Mouse (Mus musculus) testis, postnatal 14 days (tissue): ENCODE measurements at regions not wholly inside any gene's neighbourhood (a gene's known extent, or its start where the extent isn't known, plus 50 kb on each side); places are given as distances from the start of the nearest gene placed in this dataset.

Experiments used
- DNase-seq: peaks from one replicate; pipeline ENCODE4 v3.0.0; 2021; ENCODE audit warnings: low spot score

DNA sequence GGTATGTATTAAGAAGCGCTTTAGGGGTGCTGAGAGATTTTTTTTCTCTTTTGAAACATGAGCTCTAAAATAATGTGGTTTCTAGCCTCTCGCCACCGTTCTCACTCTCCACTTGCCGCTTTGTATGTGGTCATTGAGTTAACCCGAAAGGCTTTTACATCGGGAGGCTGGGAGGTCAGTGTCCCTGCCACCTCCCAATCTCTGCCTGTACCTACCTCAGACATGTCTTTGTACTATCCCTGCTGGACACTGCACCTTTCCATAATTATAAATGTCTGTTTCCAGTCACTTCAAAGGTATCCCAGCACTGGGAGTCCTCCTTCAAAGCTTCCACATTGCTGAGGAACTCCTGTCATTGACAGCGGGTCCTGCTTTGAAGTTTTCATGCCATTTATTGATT is 347.6 kb upstream of the Tbc1d2b start:
- DNase-seq, result no peak

DNA sequence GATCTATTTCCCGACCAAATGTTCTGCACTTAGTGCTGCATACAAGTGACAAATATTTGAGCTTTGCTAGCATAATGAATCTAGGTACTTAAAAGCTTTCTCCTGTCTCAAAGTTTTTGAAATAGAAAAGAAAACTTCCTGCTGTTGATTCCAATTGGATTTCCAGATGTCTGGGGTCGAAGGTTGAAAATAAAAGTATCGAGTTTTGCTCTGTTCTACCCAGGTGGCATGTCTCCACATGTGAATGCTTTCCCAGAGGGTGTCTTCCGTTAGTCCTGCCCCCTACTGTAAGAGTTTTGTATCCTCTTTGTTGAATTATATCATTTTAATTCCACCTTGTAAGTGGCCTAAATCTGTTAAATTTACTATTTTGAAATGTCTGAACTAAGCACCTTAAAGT is 327.3 kb upstream of the Tbc1d2b start:
- DNase-seq, result no peak

DNA sequence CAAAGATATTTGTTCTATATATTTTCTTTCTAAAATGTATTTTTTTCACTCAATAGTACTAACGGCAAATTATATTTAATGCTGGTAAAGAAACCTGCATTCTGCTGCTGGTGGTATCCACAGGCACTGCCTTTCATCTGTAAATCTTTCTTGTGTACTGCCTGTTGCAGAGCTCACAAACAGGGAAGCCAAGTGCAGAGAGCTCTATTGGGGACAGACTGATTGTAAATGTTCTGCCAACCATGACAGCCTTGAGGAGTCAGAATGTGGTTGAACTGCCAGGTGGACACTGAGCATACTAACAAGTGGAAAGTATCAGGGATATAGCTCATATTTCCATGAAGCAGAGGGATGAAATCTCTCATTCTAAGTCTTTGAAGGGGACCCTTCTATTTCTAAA is 286.1 kb upstream of the Tbc1d2b start:
- DNase-seq, result no peak

DNA sequence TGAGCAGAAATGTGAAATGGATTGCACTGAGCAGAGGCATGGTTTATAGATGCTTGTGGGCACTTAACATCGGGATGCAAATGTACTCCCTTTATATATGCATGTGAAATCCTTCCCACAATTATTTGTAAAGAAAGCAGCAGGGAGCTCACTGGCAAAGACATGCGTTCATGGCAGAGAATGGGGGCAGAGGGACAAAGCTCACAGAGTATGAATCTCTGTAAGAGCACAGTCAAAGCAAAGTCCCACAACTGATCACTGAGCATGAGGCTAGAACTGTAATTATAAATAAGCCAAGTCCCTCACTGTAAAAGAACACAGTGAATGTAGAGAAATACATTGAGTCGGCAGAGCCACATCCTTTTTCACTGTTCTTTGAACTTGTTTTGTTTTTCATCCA is 285.6 kb upstream of the Tbc1d2b start:
- DNase-seq, result no peak

DNA sequence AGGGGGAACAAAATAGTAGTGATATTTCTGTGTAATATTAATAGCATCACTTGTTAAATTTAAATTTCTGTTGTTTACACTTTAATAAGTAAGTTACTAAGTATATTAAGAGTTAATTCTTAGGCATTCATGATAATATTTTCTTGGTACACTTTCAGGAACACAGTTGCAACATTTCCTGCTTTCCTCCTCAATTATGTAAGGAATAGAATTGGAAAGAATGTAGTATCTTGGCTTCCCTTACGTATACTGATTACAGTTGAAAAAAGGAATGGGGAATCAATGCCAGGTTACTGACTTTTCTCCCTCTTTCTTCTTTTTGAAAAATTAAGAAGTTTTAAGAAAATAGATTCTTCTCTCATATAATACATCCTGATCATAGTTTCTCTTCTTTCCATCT is 277.3 kb upstream of the Tbc1d2b start:
- no peak for DNase-seq

DNA sequence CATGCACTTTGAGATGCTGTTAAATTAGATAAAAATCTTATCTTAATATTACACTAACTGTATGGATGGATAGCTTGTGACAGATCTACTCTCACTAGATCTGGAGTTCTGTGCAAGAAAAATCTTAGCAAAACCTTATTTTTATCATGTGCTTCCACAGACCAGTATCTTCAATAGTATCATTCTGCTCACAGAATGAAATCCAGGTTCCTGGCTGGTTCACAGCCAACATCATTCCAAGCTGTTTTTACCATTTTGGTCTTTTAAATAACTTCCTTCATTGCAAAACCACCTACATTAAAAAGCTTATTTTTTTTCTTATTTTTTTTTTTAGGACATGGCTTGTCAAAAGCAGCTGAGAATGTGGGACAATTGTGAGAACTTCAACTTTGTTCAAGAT is 276.1 kb upstream of the Tbc1d2b start:
- DNase-seq, result no peak

DNA sequence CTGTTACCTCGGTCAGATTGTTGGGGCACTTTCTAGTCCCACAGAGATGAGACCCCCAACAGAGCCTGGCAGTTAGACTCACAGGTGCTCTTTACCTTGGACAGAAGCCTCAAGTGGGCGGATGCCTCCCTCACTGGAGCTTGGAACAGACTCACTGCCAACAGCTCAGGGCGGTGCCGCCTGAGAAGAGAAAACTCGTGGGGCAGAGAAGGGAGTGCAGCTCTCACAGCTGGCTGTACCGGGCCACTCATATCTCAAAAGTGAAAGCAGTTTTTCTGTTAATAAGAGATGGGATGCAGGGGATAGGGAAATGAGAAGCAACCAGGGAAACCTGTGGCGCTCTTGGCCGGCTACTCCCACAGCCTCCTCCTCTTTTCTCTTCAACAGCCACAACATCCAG is 267.1 kb upstream of the Tbc1d2b start:
- peak; percentile 4 for DNase-seq

DNA sequence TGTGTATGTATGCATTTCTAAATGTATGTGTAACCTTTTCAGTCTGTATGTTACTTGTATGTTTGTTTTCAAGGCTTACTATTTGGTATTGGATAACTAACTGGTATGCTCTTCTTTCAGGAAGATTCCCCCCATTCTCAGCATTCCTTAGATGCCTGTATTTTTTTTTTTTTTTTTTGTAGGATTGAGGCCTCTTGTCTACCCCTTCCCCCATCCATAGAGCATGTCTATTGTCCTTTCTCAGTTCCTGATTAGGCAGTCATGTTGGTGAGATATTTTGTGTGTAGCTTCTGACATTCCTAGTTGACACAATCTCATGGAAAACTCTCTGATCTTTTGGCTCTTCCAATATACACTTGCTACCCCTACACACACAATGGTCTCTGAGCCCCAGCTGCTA is 262.8 kb upstream of the Tbc1d2b start:
- DNase-seq, result no peak

DNA sequence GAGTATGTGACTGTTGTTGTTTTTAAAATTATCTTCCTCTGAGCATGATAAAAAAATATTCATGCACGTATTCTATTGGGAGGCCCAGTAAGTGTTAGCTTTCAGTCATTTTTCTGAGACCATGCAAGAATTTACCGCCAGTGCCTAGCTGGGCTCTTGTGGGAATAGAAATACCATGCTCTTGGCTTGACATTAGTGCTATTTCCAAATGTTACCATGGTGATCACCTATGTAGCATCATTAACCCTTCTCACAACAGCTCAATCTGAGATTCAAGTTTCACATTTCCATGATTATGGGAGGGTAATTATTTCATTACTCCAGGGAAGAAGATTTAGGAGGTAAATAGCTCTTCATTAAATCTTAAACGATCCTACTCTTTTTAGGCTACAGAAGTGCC is 250.6 kb upstream of the Tbc1d2b start:
- no peak for DNase-seq

DNA sequence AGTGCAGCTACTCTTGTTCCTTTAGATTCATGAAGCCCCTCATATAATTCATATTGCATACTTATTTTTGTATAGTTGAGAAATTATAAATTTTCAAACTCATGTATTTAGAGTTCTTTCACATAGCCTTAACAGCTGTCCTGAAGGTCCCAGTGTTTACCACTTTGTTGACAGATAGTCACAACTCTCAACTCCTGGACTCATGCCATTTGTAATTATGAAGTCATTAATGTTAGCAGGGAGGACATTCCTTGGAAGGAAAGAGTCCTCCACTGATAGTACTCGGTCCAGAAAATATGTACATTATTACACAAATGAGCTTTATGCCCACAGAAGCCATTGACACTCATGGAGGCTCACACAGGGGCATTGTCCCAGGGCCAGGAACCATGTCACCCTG is 224.3 kb upstream of the Tbc1d2b start:
- DNase-seq, result no peak

DNA sequence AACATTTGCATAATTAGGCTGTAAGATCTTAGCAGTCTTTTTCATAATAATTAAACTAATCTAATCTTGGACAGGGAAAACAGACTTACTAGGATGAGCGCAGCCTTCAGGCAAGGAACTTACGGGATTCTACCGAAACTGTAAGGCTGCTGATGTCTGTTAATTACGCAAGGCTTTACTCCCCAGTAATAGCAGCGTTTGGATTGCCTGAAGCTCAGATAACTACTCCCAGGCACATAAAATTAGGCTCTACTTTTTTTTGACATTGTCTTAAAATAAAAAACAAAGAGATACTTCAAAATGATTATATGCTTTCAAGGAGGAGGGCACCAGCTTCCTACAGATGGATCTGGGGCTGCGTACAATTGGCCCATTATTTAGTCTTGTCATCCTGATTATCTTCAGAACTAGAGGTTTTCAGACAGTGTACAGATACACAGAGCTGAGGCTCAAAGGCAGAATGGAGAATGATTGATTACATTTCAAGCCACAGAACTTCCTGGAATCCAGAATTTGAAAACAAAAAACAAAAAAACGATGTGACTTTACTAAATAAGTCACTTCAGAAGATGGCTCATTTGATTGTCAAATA is 220.1 kb upstream of the Tbc1d2b start:
- no peak for DNase-seq

DNA sequence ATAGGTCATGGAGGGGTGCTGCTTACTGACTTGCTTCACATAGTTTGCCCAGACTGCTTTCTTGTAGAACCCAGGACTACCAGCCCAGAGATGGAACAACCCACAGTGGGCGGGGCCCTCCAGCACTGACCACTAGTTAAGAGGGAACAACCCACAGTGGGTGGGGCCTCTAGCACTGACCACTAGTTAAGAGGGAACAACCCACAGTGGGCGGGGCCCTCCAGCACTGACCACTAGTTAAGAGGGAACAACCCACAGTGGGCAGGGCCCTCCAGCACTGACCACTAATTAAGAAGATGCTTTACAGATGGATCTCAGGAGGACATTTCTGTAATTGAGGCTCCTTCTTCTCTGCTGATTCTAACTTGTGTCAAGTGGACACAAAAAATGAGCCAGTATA is 180.0 kb upstream of the Tbc1d2b start:
- no peak for DNase-seq

DNA sequence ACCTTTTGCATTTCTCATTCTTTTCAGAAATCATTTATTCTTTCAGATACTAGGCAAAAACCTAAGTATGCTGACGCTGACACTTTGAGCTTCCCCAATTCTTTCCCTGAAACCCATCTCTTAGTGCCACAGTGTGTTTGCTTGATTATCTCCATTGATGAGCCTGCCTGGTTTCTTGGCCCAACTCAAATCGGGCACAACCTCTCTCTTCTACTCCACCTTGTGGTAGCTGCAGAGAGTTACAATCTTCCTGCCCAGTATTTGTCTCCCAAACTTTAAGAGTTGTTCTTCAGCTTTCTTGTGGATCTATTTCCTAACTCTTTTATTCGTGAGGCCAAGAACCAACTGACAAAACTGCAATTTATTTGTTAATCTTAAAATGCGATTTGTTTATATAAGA is 176.4 kb upstream of the Tbc1d2b start:
- no peak for DNase-seq

DNA sequence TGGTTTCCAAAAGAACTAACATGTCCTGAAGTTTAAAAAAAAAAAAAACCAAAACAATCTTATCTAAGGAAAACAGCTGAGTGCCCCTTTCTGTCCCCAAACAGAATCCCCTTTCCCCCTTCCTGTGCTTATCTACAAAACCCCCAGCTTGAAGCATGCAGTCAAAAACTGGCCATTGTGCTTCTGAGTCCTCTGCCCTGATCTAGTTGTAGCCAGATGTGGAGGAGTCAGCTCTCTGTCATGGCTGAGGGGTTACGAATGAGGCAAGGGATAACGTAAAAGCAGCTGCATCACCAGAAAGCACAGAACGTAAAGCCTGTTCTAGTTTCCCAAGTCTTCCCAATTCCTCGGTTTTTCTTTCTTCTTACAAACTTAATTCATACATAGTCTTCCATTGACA is 164.3 kb upstream of the Tbc1d2b start:
- no peak for DNase-seq

DNA sequence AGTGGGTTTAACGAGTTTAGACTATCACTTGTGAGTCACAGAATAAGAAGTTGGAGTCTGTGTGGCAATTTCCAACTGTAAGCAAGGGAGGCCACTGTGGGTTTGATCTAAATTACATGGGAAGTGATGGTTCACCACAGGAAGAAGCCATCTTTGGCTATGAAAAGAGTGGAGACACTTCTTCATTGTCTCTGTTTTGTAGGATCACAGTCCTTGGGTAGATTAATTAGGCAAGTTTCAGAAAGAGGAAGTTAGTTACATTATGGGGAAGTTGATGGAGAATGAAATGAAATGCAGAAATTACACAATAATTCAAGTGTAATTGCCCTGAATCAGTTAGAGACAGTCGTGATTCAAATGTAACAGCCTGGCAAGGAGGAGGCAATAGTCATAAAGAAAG is 160.3 kb upstream of the Tbc1d2b start:
- DNase-seq, result no peak

DNA sequence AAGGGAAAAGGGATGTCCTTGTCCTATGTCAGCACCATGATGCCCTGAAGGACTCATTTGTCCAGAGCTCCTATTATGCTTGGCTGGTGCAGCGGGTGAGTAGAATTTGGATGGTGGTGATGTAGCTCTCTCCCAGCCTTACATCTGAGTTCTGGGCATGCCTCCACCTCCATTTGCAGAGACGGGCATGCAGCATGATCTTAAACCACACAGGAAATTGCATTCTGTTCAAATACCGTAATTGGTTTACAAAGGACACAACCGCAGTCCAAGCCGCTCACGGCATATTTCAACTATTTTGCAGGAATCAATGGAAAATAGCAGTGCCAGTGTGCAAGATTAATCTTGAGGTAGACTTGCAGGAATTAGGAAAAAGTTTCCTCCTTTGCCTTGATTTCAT is 151.1 kb upstream of the Tbc1d2b start:
- DNase-seq, result no peak

DNA sequence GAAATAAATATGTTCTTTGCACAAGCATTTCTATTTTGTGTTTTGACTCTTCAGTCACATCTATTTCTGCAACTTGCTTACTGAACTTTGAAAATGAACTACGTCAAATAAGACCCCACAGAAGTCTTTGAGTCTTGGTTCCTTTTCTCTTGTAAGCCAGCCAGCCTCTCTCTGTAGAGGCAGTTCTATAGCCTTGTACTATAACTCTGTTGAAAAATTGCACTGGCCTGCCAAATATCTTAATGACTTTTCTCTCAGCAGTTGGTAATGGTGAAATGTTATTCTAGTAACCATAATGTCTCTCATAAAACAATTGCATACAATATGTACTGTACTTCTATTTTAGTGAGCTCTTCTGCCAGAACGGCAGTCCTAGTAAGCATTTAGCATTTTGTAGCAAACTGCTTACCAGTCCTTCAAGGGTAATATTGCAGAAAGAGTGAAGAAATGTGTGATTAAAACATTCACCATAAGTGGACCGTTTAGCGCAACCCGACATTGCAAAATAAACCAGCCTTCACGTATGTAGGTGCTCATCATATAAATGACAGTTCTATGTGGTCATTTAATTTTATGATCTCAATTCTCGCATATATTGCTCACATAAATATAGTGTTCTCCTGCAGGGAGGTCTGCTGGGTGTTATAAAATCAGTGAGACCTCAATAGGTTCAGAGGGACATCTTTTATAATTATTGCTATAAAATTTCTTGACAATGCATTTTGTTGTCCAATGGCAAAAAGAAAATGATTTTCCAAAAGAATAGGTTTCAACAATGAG is 149.3 kb upstream of the Tbc1d2b start:
- DNase-seq, result no peak

DNA sequence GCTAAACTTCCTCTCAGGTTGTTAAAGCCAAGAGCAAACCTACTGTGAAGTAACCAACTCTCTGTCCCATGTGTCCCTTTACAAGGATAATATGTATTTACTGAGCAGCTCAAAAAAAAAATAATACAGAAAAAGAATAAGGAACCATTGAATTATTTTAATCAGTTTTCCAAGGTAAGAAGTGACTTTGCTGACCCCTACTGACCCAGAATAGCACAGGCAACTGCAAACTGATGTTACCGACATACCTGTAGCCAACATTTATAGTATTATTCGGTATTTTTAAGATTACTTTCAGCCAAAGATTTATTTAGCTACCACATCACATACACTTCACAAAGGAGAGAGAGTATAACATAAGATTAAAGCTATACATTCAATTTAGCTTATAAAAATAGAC is 138.2 kb upstream of the Tbc1d2b start:
- no peak for DNase-seq

DNA sequence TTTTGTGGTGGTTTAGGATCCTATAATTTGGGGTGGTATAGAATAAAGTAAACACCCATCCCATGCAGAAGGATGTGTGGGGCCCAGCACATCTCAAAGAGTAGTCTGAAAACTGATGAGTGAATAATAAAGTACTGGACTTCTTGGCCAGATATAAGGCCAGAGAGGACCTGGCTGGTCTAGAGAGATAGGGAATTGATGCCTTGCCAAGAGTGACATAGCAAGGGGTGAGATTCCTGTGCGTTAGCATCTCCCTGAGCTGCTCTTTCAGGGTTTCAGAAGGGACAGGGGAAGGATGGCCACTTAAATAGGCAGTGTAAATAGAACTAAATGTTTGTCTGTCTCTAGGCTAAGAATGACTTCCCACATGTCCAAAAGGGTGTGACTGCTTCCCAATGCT is 137.0 kb upstream of the Tbc1d2b start:
- DNase-seq, result no peak

DNA sequence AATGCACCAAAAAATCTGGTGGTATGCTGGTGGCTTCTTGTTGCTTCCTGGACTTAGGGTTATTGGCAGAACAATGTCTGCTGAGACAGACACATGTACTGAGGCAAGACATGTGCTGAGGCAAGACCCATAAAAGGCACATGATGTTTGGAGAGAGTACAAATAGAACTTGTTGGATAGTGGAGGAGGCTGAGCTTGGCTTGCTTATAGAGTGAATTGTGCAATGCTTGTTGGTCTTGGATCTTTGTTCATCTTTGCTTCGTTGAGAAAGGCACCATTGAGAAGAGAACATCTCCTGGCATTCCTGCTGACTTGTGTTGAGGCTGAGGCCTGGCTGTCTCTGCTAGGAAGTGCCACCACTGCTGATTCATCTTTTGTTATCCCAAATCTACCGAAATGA is 117.8 kb upstream of the Tbc1d2b start:
- no peak for DNase-seq

DNA sequence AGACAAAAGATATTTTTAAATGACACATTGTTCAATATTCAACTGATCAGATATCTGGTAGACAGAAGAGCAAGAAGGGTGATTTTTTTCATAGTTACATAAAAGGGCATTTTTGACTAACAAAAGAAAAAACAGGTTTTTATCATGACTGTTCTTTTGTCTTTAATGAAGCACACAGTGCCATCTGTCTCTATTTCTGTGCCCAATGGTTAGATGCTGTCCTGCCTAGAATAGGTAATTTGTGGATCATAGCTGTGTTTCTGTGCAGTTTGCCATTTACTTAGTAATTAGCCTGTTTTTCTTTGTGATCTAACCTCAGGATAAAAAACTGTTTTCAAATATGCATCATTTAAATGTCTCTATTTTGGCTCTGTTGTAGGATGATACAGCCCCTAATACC is 114.4 kb upstream of the Tbc1d2b start:
- DNase-seq, result no peak

DNA sequence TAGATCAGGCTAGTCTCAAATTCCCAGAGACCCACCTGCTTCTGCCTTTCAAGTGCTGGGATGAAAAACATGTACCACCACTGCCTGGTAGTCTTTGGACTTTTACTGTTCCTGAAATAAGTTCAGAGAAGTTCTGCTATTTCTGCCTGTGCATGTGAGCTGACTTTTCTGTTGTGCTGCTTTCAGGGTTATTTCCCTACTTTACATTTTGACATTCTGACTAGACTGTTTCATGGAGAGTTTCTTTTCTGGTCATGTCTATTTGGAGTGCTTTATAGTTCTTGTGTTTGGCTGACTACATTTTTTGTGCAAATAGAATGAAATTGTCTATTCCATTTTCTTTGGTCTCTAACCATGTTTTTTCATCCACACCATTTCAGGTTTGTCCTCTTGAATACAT is 109.5 kb upstream of the Tbc1d2b start:
- no peak for DNase-seq

DNA sequence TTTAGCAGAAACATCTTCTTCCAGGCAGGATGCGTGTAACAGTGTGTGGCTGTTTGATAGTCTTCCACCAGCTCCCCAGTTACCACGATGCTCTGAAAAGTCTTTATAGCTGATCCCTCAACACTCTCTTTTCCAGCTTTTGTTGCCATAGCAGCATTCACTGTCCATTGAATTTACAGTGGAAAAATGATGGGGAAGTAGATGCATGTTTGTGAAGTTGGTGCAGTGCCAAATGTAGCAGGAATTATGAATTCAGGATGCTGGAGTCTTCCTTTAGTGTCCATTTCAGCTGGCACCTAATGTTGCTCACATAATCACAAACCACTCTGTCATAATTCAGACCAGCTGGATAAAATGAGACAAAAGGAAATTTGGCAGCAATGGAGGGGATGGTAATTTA is 99.0 kb upstream of the Tbc1d2b start:
- no peak for DNase-seq

DNA sequence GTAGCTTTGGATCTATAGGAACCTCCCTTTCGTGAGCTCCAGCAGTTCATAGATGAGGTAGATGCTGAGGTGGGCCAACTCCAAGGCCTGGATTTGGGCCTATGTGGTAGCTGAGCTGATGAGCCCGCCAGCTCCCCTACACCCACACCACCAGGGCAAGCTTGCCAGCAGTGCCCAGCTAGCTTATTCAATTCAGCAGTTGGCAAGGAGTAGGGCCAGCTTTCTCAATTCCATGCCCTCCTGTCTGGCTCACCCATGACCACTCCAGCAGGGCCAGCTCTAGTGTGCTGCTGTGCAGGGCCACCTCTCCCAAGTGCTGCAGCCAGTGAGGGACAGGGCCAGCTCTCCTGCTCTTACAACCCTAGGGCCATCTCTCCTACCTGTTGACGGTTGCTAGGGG is 97.1 kb upstream of the Tbc1d2b start:
- DNase-seq, result no peak
